Mouse (Mus musculus) spleen, embryonic (tissue): ENCODE results near the gene Zfp282.
"Not testable (repeated sequence)": the region's sequence is repeated elsewhere in the genome, so short reads cannot be mapped to it uniquely, and the experiment has no call there.

Experiments
- CTCF ChIA-PET: fragments of 350-600 bp; sonication (Branson Sonifier 250); formaldehyde crosslinking; loops from one replicate; lab custom pipeline; 2022; lab: Charles Lee

Gene Zfp282

GRCm38 (mm10) chr6:47877058-47877457, at the start of gene Zfp282:
Zfp282 (plus strand) TSS chr6:47877204.
- CTCF ChIA-PET: interaction anchor here (0.6 kb wide), 2 partner anchors 48 to 291 kb away, joined by 3 to 4 read pairs; no protein-coding TSS in a partner anchor

DNA sequence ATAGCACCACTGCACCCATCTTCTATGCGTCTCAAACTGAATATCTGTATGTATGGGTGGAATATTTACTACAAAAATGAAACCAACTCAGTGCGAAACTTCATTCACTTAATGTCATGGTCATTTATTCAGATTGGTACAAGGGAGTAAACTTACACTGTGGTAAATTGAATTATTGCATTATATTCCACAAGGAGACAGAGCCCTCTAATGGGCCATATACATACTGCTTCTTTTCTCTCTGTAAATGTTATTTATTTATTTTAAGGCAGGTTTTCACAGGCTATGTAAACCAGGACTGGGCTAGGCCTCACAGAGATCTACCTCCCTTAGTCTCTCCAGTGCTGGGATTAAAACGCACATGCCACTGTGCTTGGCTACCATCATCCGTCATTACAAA, 49.5 kb upstream of the Zfp282 start:
- CTCF ChIA-PET: no interaction called here

DNA sequence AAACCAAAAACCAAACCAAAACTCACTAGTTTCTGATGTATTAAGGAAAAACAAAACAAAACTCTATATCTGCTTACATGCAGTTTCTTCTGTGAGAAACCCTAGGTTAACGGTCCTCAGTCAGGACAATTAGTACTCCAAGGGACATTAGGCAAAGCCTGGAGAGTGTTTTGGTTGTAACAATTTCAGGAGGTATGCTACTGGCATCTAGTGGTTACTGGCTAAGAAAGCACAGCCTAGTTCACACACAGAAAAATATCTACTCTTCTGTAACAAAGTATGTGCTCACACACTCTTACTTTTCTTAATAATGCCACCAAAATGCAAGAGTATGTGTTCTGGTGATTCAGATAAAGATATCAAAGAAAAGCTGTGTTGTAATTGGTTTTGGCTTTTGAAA, 48.1 kb upstream of the Zfp282 start:
- CTCF ChIA-PET: interaction anchor here (0.6 to 0.7 kb wide), 2 partner anchors 14 to 48 kb away, joined by 3 to 4 read pairs; partner anchors contain the start of gene Zfp282

GRCm38 (mm10) chr6:47830104-47831078, 46.6 kb upstream of the Zfp282 start, which contains the start of gene Zfp786:
Zfp786 (minus strand) TSS chr6:47830867.
- CTCF ChIA-PET: interaction anchor here (1.9 kb wide), 1 partner anchor 32 kb away, joined by 4 read pairs; no protein-coding TSS in a partner anchor

DNA sequence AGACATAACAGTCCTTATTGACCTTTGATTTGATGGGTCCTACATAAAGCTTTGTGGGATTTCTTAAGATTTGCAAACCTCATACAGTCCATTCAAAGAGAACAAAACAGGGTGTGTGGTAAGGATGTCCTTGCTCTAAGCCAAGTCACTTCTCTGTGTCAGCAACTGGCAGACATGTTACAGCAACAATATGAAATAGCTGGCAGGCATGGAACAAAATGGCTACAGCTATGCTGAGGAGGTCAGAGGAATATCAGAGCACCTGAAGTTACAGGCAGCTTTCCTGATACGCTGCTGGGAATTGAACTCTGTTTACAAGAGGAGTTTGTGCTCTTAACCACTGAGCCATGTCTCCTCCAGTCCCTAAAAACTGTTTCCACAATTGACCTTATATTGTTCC, 44.8 kb upstream of the Zfp282 start:
- CTCF ChIA-PET: interaction anchor here (1.0 to 1.9 kb wide), 2 partner anchors 22 to 34 kb away, joined by 4 read pairs; no protein-coding TSS in a partner anchor

- CTCF ChIA-PET: interaction anchor here (0.6 to 1.0 kb wide), 4 partner anchors 25 to 1384 kb away, joined by 3 to 7 read pairs (median 3); no protein-coding TSS in a partner anchor
Measured at GRCm38 (mm10) chr6:47835482-47835983, 41.5 kb upstream of the Zfp282 start, which contains the start of gene Zfp398. Zfp398 (plus strand) TSS chr6:47835661.

DNA sequence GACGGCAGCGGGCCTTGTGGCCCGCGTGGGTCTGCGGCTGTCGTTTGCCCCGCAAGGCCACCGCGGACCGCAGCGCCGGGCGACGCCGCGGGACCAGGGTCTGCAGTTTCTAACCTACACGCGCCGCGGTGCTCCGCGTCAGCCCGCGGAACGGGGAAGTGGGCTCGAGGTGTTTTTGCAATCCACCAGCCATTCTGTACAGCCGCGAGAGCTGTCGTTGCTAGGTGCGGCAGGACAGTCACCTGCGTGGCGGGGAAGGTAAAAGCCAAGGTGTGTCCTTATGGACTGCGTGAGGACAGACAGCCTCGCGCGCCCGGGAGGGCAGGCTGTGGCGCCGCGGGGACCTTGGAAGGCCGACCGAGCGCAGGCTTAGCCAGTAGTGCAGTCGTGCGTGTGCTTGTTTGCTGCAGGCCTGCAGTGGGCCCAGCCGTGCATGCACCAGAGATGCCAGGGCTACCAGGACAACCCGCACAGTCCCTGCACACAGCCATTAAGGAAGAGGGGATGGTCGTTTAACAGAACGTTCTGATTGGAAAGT, 41.0 kb upstream of the Zfp282 start:
- CTCF ChIA-PET: interaction anchor here (0.6 to 1.0 kb wide), 3 partner anchors 28 to 1383 kb away, joined by 3 to 7 read pairs (median 3); no protein-coding TSS in a partner anchor

DNA sequence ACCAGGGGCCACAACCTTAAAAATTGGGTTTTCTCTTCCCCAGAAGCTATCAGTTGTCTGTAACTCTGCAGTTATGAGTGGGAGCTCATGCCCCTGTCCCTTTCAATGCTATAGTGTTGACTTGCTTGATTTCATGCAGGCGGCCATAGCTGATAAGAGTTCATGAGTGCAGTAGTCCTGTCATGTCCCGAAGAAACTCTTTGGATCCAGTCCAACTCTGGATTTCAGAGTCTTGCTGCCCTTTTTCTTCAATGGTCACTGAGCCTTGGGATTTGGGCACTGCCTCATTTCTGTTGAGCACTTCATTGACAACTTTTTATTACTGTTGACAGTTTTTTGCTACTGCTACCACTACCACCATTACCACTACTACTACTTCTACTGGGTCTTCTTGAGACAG, 39.4 kb upstream of the Zfp282 start:
- CTCF ChIA-PET: no interaction called here

DNA sequence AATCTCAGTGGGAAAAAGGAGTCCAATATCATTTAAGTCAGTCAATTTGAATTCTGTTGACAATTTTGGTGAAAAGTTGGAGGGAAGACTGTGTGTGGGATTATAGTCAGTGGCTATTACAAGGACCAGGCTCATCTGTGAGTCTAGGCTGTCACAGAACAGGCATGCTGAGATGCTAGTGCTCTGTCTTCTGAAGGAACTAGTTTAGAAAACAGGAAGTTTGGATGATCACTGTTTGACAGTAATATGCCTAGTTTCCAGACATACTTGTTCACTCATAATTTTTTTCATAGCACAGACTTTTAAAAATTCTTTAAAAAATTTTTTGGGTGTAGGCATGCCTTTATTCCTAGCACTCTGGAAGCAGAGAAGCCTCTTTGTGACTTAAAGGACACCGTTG, 35.9 kb upstream of the Zfp282 start:
- CTCF ChIA-PET: no interaction called here

GRCm38 (mm10) chr6:47841831-47842230, 35.2 kb upstream of the Zfp282 start:
- CTCF ChIA-PET: no interaction called here

- CTCF ChIA-PET: no interaction called here
Measured at GRCm38 (mm10) chr6:47842337-47842736, 34.7 kb upstream of the Zfp282 start.

- CTCF ChIA-PET: interaction anchor here (1.0 kb wide), 1 partner anchor 46 kb away, joined by 3 read pairs; no protein-coding TSS in a partner anchor
Measured at GRCm38 (mm10) chr6:47845779-47846178, 31.2 kb upstream of the Zfp282 start.

GRCm38 (mm10) chr6:47857241-47857640, 19.8 kb upstream of the Zfp282 start:
- CTCF ChIA-PET: no interaction called here

- CTCF ChIA-PET: not testable (repeated sequence)
Measured at GRCm38 (mm10) chr6:47857729-47858128, 19.3 kb upstream of the Zfp282 start.

DNA sequence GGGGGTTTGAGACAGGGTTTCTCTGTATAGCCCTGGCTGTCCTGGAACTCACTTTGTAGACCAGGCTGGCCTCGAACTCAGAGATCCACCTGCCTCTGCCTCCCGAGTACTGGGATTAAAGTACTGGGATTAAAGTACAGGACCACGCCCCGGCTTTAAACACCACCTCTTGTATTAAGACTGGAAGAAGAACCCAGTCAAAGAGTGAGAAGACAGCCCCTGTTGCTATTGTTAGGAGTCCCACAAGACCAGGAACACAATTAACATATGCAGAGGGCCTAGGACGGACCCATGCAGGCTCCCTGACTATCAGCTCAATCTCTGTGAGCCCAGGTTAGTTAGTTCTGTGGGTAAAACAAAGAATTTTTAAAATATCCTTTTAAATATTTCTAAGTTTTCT, 4.7 kb upstream of the Zfp282 start:
- CTCF ChIA-PET: no interaction called here

- CTCF ChIA-PET: interaction anchor here (0.7 kb wide), 1 partner anchor 15 kb away, joined by 4 read pairs; no protein-coding TSS in a partner anchor
Measured at GRCm38 (mm10) chr6:47877461-47878132, 593 bp downstream of the Zfp282 start.

- CTCF ChIA-PET: interaction anchor here (0.6 to 0.7 kb wide), 2 partner anchors 9 to 16 kb away, joined by 4 read pairs; no protein-coding TSS in a partner anchor
Measured at GRCm38 (mm10) chr6:47878133-47878514, 1.1 kb downstream of the Zfp282 start.

- CTCF ChIA-PET: interaction anchor here (0.6 kb wide), 1 partner anchor 9 kb away, joined by 4 read pairs; no protein-coding TSS in a partner anchor
Measured at GRCm38 (mm10) chr6:47878593-47878992, 1.6 kb downstream of the Zfp282 start.

- CTCF ChIA-PET: no interaction called here
Measured at GRCm38 (mm10) chr6:47879049-47879716, 2.2 kb downstream of the Zfp282 start.

DNA sequence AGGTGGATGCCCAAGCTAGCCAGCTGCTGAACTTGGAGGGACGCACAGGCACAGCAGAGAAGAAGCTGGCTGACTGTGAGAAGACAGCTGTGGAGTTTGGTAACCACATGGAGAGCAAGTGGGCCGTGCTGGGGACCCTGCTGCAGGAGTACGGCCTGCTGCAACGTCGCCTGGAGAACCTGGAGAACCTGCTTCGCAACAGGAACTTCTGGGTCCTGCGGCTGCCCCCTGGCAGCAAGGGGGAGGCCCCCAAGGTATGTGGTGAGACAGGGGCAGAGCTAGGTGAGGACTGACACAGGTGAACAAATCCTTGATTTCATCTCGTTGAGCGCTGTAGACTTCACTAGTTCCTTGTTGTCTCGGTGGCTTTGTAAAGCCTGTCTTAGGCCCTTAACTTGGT, 3.2 kb downstream of the Zfp282 start:
- CTCF ChIA-PET: no interaction called here
